Mouse (Mus musculus) stomach, postnatal 0 days (tissue): Measurements from ENCODE around the gene Myh7b. TPM values are rescaled to one million over a fixed set of nuclear protein-coding genes. Genes with fewer than 3 reads are reported as not detected.

ENCODE experiments used
- ATAC-seq: fragments of 200-750 bp; cut with Nextera tagmentation; 2 replicates; pipeline ENCODE4 v1.8.0; 2017; ENCODE audit not compliant: low FRiP score, low TSS enrichment
- DNase-seq: peaks from one replicate; pipeline ENCODE4 v3.0.0-alpha.2; 2016; ENCODE audit warnings: low spot score
- H3K27ac ChIP-seq: fragments of 300-500 bp; sonication (generic); replicated peaks from 2 replicates; pipeline ENCODE4 v1.5.1; 2014; ENCODE audit warnings: mild to moderate bottlenecking, control low read depth
- H3K27me3 ChIP-seq: fragments of 300-500 bp; sonication (generic); 2 replicates; pipeline ENCODE4 v1.6.1; 2014; ENCODE audit warnings: low read length; ENCODE audit not compliant: control insufficient read depth, insufficient read depth
- H3K36me3 ChIP-seq: fragments of 300-500 bp; sonication (generic); 2 replicates; pipeline ENCODE4 v1.6.1; 2014; ENCODE audit warnings: low read length, mixed read lengths; ENCODE audit not compliant: control insufficient read depth, insufficient read depth
- H3K4me1 ChIP-seq: fragments of 300-500 bp; sonication (generic); replicated peaks from 2 replicates; pipeline ENCODE4 v1.6.1; 2014; ENCODE audit warnings: antibody characterized with exemption; ENCODE audit not compliant: control insufficient read depth, insufficient read depth
- H3K4me2 ChIP-seq: fragments of 300-500 bp; sonication (generic); replicated peaks from 2 replicates; pipeline ENCODE4 v1.6.1; 2014; ENCODE audit warnings: low read depth, mild to moderate bottlenecking, control low read depth, moderate library complexity
- H3K4me3 ChIP-seq: fragments of 300-500 bp; sonication (generic); 2 replicates; pipeline ENCODE4 v1.5.1; 2014; ENCODE audit warnings: low read depth, low read length, control low read depth
- H3K9ac ChIP-seq: fragments of 300-500 bp; sonication (generic); 2 replicates; pipeline ENCODE4 v1.6.1; 2014; ENCODE audit warnings: mild to moderate bottlenecking, low read length, control low read depth, mixed read lengths
- H3K9me3 ChIP-seq: fragments of 300-500 bp; sonication (generic); 2 replicates; pipeline ENCODE4 v1.6.1; 2016; ENCODE audit warnings: low read length; ENCODE audit not compliant: control insufficient read depth
- CTCF ChIP-seq: IDR thresholded peaks from 2 replicates; pipeline ENCODE4 v1.5.1; 2016; ENCODE audit warnings: antibody characterized with exemption, low read depth, mild to moderate bottlenecking, moderate library complexity
- EP300 ChIP-seq: optimal IDR thresholded peaks from 2 replicates; pipeline ENCODE3; 2016; ENCODE audit warnings: antibody characterized with exemption
- WGBS: fragments of 180-500 bp; shearing (Covaris S2); extraction: QIAGEN DNeasy Blood & Tissue Kit; methylation state at CpG from one replicate; pipeline ENCODE4 v1.1.7; 2014; 5-methylcytosine and 5-hydroxymethylcytosine counted together
- microRNA counts: library from miRNA; unstranded; fragments of <30 nt; microRNA quantifications from one replicate; lab custom pipeline; 2015
- microRNA-seq: library from miRNA; unstranded; fragments of <30 nt; microRNA quantifications from one replicate; pipeline ENCODE4, GENCODE M21; 2016
- polyA plus RNA-seq: library from polyadenylated mRNA; unstranded; fragments of >200 nt; fragmentation: Nextera tagmentation; extraction: Ambion mirVana; gene quantifications from 2 replicates; pipeline ENCODE4 v1.2.1, GENCODE M21; 2015

Gene Myh7b
- polyA plus RNA-seq, 1 experiment from 2014 or later = 0.05 TPM

DNA sequence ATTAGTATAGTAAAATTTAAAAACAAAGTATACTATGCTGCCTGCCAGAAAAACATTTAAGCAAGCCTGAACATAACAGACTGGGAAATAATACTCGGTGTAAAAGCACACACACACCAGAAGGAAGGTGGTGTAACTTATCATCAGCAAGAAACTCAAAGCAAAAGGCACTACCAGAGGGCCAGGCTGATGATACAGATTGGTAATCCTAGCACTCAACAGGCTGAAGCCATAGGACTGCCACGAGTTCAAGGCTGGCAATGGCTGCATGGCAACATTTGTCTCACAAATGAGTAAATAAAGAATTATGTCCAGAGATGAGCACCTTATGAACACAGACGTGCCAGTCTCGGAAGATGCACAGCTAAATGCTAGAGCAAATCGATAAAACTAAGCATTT lies 72.8 kb downstream of the Myh7b start:
- Histone ChIP-seq H3K9ac (no peak overlapping the region), H3K4me3 (no peak overlapping the region), H3K27me3 (no peaks in the 10 kb centered on the region), H3K36me3 (0 out of 2 replicates have a peak, but pooled peaks cover 3% of the 10 kb centered on the region), H3K4me1 (no peaks in the 10 kb centered on the region), H3K9me3 (no peaks in the 10 kb centered on the region), H3K4me2 (no peak overlapping the region), H3K27ac (no peak overlapping the region)
- DNase-seq = no peak
- WGBS = 87% methylated on average over 5 of the region's 5 CpGs
- ATAC-seq = no peak
- TF ChIP-seq CTCF (no peak), EP300 (no peak)

MicroRNAs within 50 kb of the gene (microRNA counts, 519-probe panel; counts per million panel counts)
- not detected for microRNA mmu-miR-499 (lab: Ali Mortazavi, UCI)

Small RNA genes within 50 kb of the gene (microRNA-seq; reads per million reads assigned to microRNA genes)
- gene Mir499 = 1.9 reads per million

Other genes starting within 250 kb of the Myh7b start
- 29.4 and 37.1 TPM in 2 replicates for gene Trp53inp2, start 230.2 kb upstream of the Myh7b start, polyA plus RNA-seq
- 10.6 and 11.3 TPM in 2 replicates for gene Ncoa6, start 137.3 kb upstream of the Myh7b start, polyA plus RNA-seq
- gene Acss2, start 93.3 kb upstream of the Myh7b start, polyA plus RNA-seq = 10.3 and 13.6 TPM in 2 replicates
- gene Ggt7, start 93.0 kb upstream of the Myh7b start, polyA plus RNA-seq = 2.6 and 2.9 TPM in 2 replicates
- 47.9 and 54.2 TPM in 2 replicates for gene Gss, start 18.4 kb upstream of the Myh7b start, polyA plus RNA-seq
- 66.5 and 68.4 TPM in 2 replicates for gene Trpc4ap, start 81.2 kb downstream of the Myh7b start, polyA plus RNA-seq
- gene Edem2, start 118.3 kb downstream of the Myh7b start, polyA plus RNA-seq = 64.9 and 65.7 TPM in 2 replicates
- gene Gm17581, start 124.7 kb downstream of the Myh7b start, polyA plus RNA-seq = not detected in 2 replicates
- 12.2 and 14.3 TPM in 2 replicates for gene Procr, start 139.9 kb downstream of the Myh7b start, polyA plus RNA-seq
- gene Mmp24, start 164.1 kb downstream of the Myh7b start, polyA plus RNA-seq = 0.21 and 0.23 TPM in 2 replicates
- 26.8 and 29.8 TPM in 2 replicates for gene BC029722, start 208.2 kb downstream of the Myh7b start, polyA plus RNA-seq
- gene Eif6, start 215.7 kb downstream of the Myh7b start, polyA plus RNA-seq = 310 and 318 TPM in 2 replicates
- 2.7 and 4.4 TPM in 2 replicates for gene Fam83c, start 223.6 kb downstream of the Myh7b start, polyA plus RNA-seq